Mouse (Mus musculus) C2C12 (cell line): ENCODE data around the gene Hoxa9. TPM values are rescaled to one million over a fixed set of nuclear protein-coding genes. Genes with fewer than 3 reads are reported as not detected.

Experiments used
- H3K27me3 ChIP-seq: one replicate; pipeline ENCODE4 v1.6.1; 2011; ENCODE audit not compliant: control insufficient read depth, insufficient read depth, insufficient read length
- H3K36me3 ChIP-seq: one replicate; pipeline ENCODE4 v1.6.1; 2011; ENCODE audit not compliant: control insufficient read depth, insufficient read depth
- H3K4me3 ChIP-seq: one replicate; pipeline ENCODE4 v1.5.1; 2011; ENCODE audit warnings: mild to moderate bottlenecking, control low read depth; ENCODE audit not compliant: poor library complexity, insufficient read depth, severe bottlenecking
- H3K79me2 ChIP-seq: one replicate; pipeline ENCODE4 v1.6.1; 2011; ENCODE audit not compliant: control insufficient read depth, insufficient read depth
- H3K79me3 ChIP-seq: one replicate; pipeline ENCODE4 v1.6.1; 2011; ENCODE audit warnings: low read depth, control low read depth
- H3ac ChIP-seq: one replicate; pipeline ENCODE3; 2011; ENCODE audit warnings: low read depth; ENCODE audit not compliant: control insufficient read depth, insufficient read length
- CEBPB ChIP-seq: IDR thresholded peaks from one replicate; pipeline ENCODE4 v1.6.1; 2011; ENCODE audit warnings: low read depth, mild to moderate bottlenecking, control low read depth, moderate library complexity
- CTCF ChIP-seq: IDR thresholded peaks from one replicate; pipeline ENCODE4 v1.5.1; 2011; ENCODE audit not compliant: control insufficient read depth, insufficient read depth, insufficient read length
- FOSL1 ChIP-seq: IDR thresholded peaks from one replicate; pipeline ENCODE4 v1.8.0; 2011; ENCODE audit warnings: mild to moderate bottlenecking, low read length; ENCODE audit not compliant: poor library complexity, insufficient read depth, severe bottlenecking
- MAX ChIP-seq: IDR thresholded peaks from one replicate; pipeline ENCODE4 v1.6.1; 2011; ENCODE audit warnings: mild to moderate bottlenecking, control low read depth
- MYOD1 ChIP-seq: IDR thresholded peaks from one replicate; pipeline ENCODE4 v1.6.1; 2011; ENCODE audit warnings: low read depth; ENCODE audit not compliant: control insufficient read depth, insufficient read length
- MYOG ChIP-seq: IDR thresholded peaks from one replicate; pipeline ENCODE4 v1.6.1; 2011; ENCODE audit not compliant: control insufficient read depth, insufficient read length; ENCODE audit errors: extremely low read depth
- USF1 ChIP-seq: IDR thresholded peaks from one replicate; pipeline ENCODE4 v1.6.1; 2011; ENCODE audit warnings: low read depth, mild to moderate bottlenecking, control low read depth, moderate library complexity
- polyA plus RNA-seq: library from polyadenylated mRNA; unstranded; fragments of >200 nt; fragmentation: generic; extraction: Trizol; gene quantifications from one replicate; pipeline ENCODE4 v1.2.1, GENCODE M21; 2012; ENCODE audit warnings: missing spikeins

Gene Hoxa9
- polyA plus RNA-seq, 1 experiment: 19.3 TPM

DNA sequence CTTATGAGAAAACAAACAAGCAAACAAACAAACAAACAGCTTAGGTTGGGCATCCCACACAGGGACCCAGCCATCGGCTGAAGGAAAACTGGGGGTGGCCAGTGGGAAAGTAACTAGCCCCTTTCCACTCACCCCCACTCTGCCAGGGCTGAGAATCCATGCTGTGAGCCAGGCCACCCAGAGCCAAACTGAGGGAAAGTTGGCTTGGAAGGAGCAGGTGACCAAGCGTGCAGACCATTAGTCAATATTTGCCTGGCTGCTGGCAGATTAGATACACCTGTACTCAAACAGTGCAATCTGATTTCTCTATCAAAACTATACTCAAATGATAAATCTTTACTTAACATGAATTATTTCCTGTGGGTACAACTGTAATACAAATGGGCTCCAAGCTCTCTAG is 48.9 kb downstream of the Hoxa9 start:
- Histone ChIP-seq H3K4me3 (no peak overlapping the region), H3K79me2 (no peaks in the 10 kb centered on the region), H3K36me3 (no peaks in the 10 kb centered on the region), H3K79me3 (no peaks in the 10 kb centered on the region), H3ac (no peak overlapping the region), H3K27me3 (no peaks in the 10 kb centered on the region)
- TF ChIP-seq FOSL1 (no peak), CTCF (no peak), MYOD1 (no peak), CEBPB (no peak), MAX (no peak), USF1 (no peak), MYOG (no peak)

DNA sequence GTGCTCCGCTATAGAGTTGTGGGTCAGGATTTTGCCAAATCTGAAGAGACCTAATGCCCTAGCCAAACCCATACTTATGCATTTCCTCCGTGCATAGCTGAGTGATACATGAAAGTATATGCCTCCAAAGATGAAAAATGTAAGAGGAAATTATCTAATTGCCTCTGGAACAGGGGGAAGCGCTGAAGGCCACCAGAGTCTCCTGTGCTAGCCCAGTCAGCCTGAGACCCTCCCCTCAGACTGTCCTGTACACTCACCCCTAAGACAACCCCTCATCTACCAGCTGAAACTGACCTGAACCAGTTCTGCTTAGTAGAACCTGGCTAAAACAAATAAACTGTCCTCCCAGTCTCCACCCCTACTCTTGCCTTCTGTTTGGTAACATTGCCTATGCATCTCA is 50.2 kb downstream of the Hoxa9 start:
- Histone ChIP-seq H3K79me2 (no peaks in the 10 kb centered on the region), H3K79me3 (no peaks in the 10 kb centered on the region), H3K27me3 (no peaks in the 10 kb centered on the region), H3K4me3 (no peak overlapping the region), H3ac (no peak overlapping the region), H3K36me3 (no peaks in the 10 kb centered on the region)
- no peak for TF ChIP-seq MYOD1
- no peak for TF ChIP-seq CEBPB
- no peak for TF ChIP-seq MYOG

DNA sequence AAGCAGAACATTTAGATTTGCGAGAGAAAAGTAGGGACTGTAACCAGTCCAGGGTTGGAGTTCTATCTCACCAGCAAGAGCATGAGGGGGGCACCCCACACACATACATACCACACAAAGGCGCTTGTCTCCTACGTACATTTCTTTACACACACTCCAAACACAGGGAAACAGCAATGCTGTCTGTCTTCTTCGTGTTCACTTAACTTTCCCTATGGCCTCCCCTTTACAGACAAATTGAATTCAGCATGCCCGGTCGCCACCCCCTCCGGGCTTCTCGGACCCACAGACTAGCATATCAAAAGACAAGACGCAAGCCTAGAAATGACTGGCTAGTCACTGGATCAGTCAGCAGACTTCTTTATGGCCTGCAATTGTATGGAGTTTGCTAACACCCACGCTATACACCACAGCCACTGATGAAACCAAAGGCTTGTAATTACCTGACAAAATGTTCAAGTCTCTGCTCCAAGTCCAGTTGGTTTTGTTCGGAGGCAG is 50.6 kb downstream of the Hoxa9 start:
- H3K4me3 ChIP-seq: no peak overlapping the region
- no peaks in the 10 kb centered on the region for H3K27me3 ChIP-seq
- TF ChIP-seq CTCF (no peak), CEBPB (no peak), MYOG (no peak), FOSL1 (no peak), MAX (no peak), USF1 (no peak), MYOD1 (no peak)

DNA sequence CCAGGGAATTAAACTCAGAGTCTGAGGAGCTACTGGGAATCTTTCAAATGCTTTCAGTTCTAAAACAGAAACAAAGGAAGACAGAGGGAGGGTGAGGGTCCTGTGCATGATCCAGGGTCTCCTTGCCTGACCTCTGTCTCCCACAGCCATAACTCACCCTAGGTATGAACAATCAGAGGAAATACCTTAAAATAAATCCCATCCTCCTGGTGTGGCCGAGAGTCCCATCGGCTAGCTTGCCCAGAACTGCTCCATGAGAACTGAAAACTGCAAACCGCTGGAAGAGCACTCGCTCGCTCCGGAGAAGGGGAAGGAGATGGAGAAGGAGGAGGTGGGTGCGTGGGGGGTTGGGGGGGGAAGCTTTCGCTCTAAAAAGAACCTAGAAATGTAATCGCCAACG is 51.2 kb downstream of the Hoxa9 start:
- TF ChIP-seq MAX: no peak
- TF ChIP-seq CTCF: no peak
- no peak for TF ChIP-seq USF1
- no peak for TF ChIP-seq MYOD1
- no peak for TF ChIP-seq CEBPB
- no peak for TF ChIP-seq FOSL1
- TF ChIP-seq MYOG: no peak
- H3K27me3 ChIP-seq: no peaks in the 10 kb centered on the region
- no peak overlapping the region for H3K4me3 ChIP-seq
- no peaks in the 10 kb centered on the region for H3K79me3 ChIP-seq
- H3ac ChIP-seq: no peak overlapping the region
- no peaks in the 10 kb centered on the region for H3K36me3 ChIP-seq
- H3K79me2 ChIP-seq: no peaks in the 10 kb centered on the region

More for the DNA sequence above, 50.6 kb downstream of the Hoxa9 start:
- H3K79me3 ChIP-seq: no peaks in the 10 kb centered on the region
- H3ac ChIP-seq: no peak overlapping the region
- H3K79me2 ChIP-seq: no peaks in the 10 kb centered on the region
- H3K36me3 ChIP-seq: no peaks in the 10 kb centered on the region

DNA sequence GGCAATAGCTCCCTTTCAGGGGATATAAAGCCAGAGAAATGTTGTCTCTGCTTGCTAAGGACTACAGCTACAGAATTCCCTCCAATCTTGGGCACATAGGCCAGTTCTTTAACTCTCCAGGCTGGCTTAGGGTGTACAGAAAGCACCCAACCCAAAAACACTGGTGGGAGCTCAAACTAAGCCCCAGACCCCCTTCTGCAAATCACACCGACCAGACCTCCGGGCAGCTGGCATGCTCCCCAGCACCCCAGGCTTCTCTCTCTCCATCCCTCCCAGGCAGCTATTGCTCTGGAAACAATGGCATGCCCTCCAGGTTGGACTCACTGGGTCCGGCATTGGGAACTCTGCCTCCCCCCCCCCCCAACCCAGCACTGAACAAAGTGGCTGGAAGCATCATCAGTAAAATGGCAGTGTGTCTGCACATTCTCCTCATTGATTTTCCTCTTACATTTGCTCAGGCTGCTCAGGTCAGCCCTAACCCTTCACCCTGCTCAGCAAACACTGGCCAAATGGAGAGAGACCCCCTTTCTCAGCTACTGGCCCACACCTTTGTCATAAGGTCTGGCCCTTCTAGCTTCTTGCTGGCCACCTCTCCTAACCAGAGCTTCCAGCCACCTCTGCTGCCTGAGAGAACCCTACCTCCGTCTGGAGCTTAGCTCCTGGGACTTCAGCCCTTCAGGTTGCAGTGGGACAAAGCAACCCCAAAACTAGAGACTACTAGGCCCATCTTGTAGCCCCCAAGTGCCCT is 51.8 kb downstream of the Hoxa9 start:
- Histone ChIP-seq H3K79me3 (no peaks in the 10 kb centered on the region), H3K79me2 (no peaks in the 10 kb centered on the region), H3K27me3 (no peaks in the 10 kb centered on the region), H3K4me3 (no peak overlapping the region), H3ac (no peak overlapping the region), H3K36me3 (no peaks in the 10 kb centered on the region)
- TF ChIP-seq USF1: no peak
- no peak for TF ChIP-seq MAX
- TF ChIP-seq FOSL1: no peak

DNA sequence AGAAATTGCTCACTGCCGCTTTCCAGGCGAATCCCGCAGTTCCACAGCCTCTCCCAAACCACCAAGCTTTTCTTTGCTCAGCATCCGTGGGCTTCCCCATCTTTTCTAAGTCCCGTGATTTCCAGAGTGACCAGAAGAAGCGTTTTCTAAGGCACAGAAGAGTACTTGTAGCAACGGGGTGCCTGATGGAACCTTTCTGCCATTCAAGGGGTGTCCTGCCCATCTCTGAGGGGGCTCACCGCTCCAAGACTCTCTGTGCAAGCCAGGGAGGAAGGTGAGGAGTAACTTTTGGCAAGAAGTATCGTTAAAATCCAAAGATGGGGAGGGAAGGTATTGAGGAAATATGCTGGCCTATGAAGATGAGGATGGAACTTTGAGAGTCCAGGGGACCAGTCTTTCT is 53.1 kb downstream of the Hoxa9 start:
- H3K79me3 ChIP-seq: no peaks in the 10 kb centered on the region
- H3K27me3 ChIP-seq: no peaks in the 10 kb centered on the region
- no peaks in the 10 kb centered on the region for H3K36me3 ChIP-seq
- H3ac ChIP-seq: no peak overlapping the region
- no peak for TF ChIP-seq MYOG
- no peak for TF ChIP-seq FOSL1
- TF ChIP-seq USF1: no peak
- no peak for TF ChIP-seq CTCF
- TF ChIP-seq CEBPB: no peak
- no peak for TF ChIP-seq MYOD1
- no peak for TF ChIP-seq MAX
- H3K4me3 ChIP-seq: no peak overlapping the region
- no peaks in the 10 kb centered on the region for H3K79me2 ChIP-seq
